Mouse (Mus musculus): ENCODE measurements around the gene Tctex1d4. TPM values are rescaled to one million over a fixed set of nuclear protein-coding genes. Genes with fewer than 3 reads are reported as not detected.

Gene Tctex1d4
- polyA plus RNA-seq, 1 experiment from 2014 or later, result not detected

- peaks cover 10% of the 10 kb centered on the region; the same call in 1 of the 2 replicates for H3K36me3 ChIP-seq (ENCODE audit: control insufficient read depth, insufficient read depth, low read length)
- no peaks in the 10 kb centered on the region for H3K9me3 ChIP-seq (ENCODE audit: control insufficient read depth, low read length)
- no peak overlapping the region for H3K4me2 ChIP-seq (ENCODE audit: low read length)
- peak overlapping the region; percentile 88 to 89 for H3K27ac ChIP-seq (replicated peaks in 1 of 2; ENCODE audit: control insufficient read depth in 1 of 2, insufficient read depth in 1 of 2, low read depth in 2 of 2, low read length in 2 of 2)
- WGBS, result 37% methylated on average over 15 of the region's 15 CpGs
- no peaks in the 10 kb centered on the region for H3K27me3 ChIP-seq (ENCODE audit: control insufficient read depth, insufficient read depth, low read length)
- ATAC-seq (ENCODE audit: insufficient number of reproducible peaks, insufficient read depth, low FRiP score, low read depth), result peak; percentile 79
- H3K4me1 ChIP-seq (ENCODE audit: control insufficient read depth in 2 of 2, insufficient read depth in 2 of 2, low read length in 2 of 2), result peaks cover 14 to 19% of the 10 kb centered on the region in 2 experiments
- H3K4me3 ChIP-seq (ENCODE audit: control insufficient read depth in 1 of 2, insufficient read depth in 1 of 2, low read depth in 1 of 2, low read length in 2 of 2), result no peak overlapping the region
- no peak overlapping the region; the same call in 1 of the 2 replicates for H3K9ac ChIP-seq (ENCODE audit: low read length)
Observed at GRCm38 (mm10) chr4:117125910-117126674, 502 bp upstream of the Tctex1d4 start.

- Histone ChIP-seq H3K9me3 (ENCODE audit: control insufficient read depth, low read length) (no peaks in the 10 kb centered on the region), H3K4me3 (ENCODE audit: control insufficient read depth in 1 of 2, insufficient read depth in 1 of 2, low read depth in 1 of 2, low read length in 2 of 2) (no peak overlapping the region), H3K9ac (ENCODE audit: low read length) (no peak overlapping the region), H3K4me1 (ENCODE audit: control insufficient read depth in 2 of 2, insufficient read depth in 2 of 2, low read length in 2 of 2) (peaks cover 14 to 19% of the 10 kb centered on the region in 2 experiments), H3K27me3 (ENCODE audit: control insufficient read depth, insufficient read depth, low read length) (peaks cover 9% of the 10 kb centered on the region), H3K27ac (replicated peaks in 1 of 2; ENCODE audit: control insufficient read depth in 1 of 2, insufficient read depth in 1 of 2, low read depth in 2 of 2, low read length in 2 of 2) (no peak overlapping the region), H3K36me3 (ENCODE audit: control insufficient read depth, insufficient read depth, low read length) (peaks cover 10% of the 10 kb centered on the region; the same call in 1 of the 2 replicates), H3K4me2 (ENCODE audit: low read length) (no peak overlapping the region)
- 84% methylated on average over 33 of the region's 33 CpGs for WGBS
- ATAC-seq (ENCODE audit: insufficient number of reproducible peaks, insufficient read depth, low FRiP score, low read depth), result no peak
Observed at GRCm38 (mm10) chr4:117127991-117128686, 1.5 kb downstream of the Tctex1d4 start.

- ATAC-seq (ENCODE audit: insufficient number of reproducible peaks, insufficient read depth, low FRiP score, low read depth), result no peak
- Histone ChIP-seq H3K4me2 (ENCODE audit: low read length) (no peak overlapping the region), H3K36me3 (ENCODE audit: control insufficient read depth, insufficient read depth, low read length) (peaks cover 10% of the 10 kb centered on the region; the same call in 1 of the 2 replicates), H3K9me3 (ENCODE audit: control insufficient read depth, low read length) (no peaks in the 10 kb centered on the region), H3K27me3 (ENCODE audit: control insufficient read depth, insufficient read depth, low read length) (peaks cover 9% of the 10 kb centered on the region), H3K27ac (replicated peaks in 1 of 2; ENCODE audit: control insufficient read depth in 1 of 2, insufficient read depth in 1 of 2, low read depth in 2 of 2, low read length in 2 of 2) (no peak overlapping the region), H3K4me1 (ENCODE audit: control insufficient read depth in 2 of 2, insufficient read depth in 2 of 2, low read length in 2 of 2) (peaks cover 5% of the 10 kb centered on the region in 2 experiments; a peak in 2 of 4 replicates), H3K4me3 (ENCODE audit: control insufficient read depth in 1 of 2, insufficient read depth in 1 of 2, low read depth in 1 of 2, low read length in 2 of 2) (no peak overlapping the region), H3K9ac (ENCODE audit: low read length) (no peak overlapping the region)
- 68% methylated on average over 6 of the region's 6 CpGs for WGBS
Observed at GRCm38 (mm10) chr4:117130790-117131189, 4.2 kb downstream of the Tctex1d4 start.

DNA sequence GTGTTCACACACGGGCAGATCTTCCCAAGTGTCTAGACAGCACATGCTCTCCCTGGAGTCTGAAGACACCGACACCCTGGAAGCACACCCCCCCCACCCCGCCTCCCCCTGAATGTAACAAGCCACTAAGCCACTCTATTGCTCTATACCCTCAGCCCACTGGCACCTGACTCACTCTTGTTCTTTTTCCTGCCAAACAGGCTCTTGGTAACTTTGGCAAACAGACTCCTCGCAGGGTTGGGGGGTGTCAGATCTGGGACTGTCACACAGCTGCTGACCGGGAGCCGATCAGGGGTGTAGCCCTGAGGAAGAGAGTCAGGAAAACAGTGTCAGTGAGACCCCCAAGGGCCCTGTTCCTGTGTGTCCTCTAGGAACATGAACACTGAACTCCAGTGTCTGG, 4.6 kb downstream of the Tctex1d4 start:
- no peaks in the 10 kb centered on the region for H3K9me3 ChIP-seq (ENCODE audit: control insufficient read depth, low read length)
- no peak overlapping the region for H3K27ac ChIP-seq (replicated peaks in 1 of 2; ENCODE audit: control insufficient read depth in 1 of 2, insufficient read depth in 1 of 2, low read depth in 2 of 2, low read length in 2 of 2)
- no peak overlapping the region for H3K9ac ChIP-seq (ENCODE audit: low read length)
- peaks cover 10% of the 10 kb centered on the region; the same call in 1 of the 2 replicates for H3K36me3 ChIP-seq (ENCODE audit: control insufficient read depth, insufficient read depth, low read length)
- H3K4me2 ChIP-seq (ENCODE audit: low read length), result no peak overlapping the region
- WGBS, result 70% methylated on average over 6 of the region's 6 CpGs
- peaks cover 4 to 5% of the 10 kb centered on the region in 2 experiments; a peak in 2 of 4 replicates for H3K4me1 ChIP-seq (ENCODE audit: control insufficient read depth in 2 of 2, insufficient read depth in 2 of 2, low read length in 2 of 2)
- H3K27me3 ChIP-seq (ENCODE audit: control insufficient read depth, insufficient read depth, low read length), result peaks cover 9% of the 10 kb centered on the region
- ATAC-seq (ENCODE audit: insufficient number of reproducible peaks, insufficient read depth, low FRiP score, low read depth), result no peak
- H3K4me3 ChIP-seq (ENCODE audit: control insufficient read depth in 1 of 2, insufficient read depth in 1 of 2, low read depth in 1 of 2, low read length in 2 of 2), result no peak overlapping the region

DNA sequence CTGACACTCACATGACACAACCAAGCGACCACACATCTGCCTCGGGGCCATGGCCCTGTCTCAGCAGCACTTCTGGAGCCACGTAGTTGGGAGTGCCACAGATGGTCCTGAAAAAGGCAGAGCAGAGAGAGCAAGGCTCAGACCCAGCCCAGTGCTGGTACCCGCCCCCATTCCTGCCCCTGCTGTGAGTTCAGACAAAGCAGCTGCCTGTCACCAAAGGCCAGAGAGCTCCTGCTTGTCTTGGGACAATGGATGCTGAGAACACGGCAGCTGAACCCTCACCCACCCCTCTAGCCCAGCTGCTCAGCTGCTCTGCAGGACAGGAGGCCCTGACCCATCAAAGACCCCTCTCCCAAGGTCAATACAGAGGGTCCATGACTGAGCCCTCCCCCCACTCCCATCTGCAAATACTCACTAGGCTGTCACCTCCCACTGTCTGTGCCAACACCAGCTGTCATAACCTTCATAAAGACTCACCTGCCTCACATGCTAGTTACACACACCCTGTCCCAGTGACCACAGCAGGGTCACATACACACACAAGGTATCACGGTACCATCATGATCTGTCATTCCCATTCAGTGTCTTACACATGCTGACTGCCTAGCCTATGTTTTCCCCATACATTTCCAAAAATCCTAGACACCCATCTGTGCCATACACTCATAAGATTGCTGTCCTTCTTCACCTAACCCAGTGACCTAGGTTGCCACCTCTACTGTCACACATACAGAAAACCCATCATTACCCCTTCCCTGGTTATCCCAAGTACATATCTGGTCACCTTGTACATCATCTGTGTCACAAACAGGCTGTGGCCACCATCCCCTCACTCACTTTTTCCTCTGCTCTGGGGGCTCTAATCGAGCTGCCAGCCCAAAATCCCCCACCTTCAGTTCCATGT, 5.5 kb downstream of the Tctex1d4 start:
- peaks cover 9% of the 10 kb centered on the region for H3K27me3 ChIP-seq (ENCODE audit: control insufficient read depth, insufficient read depth, low read length)
- ATAC-seq (ENCODE audit: insufficient number of reproducible peaks, insufficient read depth, low FRiP score, low read depth), result no peak
- 45% methylated on average over 7 of the region's 7 CpGs for WGBS
- peaks cover 10% of the 10 kb centered on the region; the same call in 1 of the 2 replicates for H3K36me3 ChIP-seq (ENCODE audit: control insufficient read depth, insufficient read depth, low read length)
- peak overlapping the region in 1 of 2 experiments; percentile 78; a peak in 2 of 4 replicates for H3K4me3 ChIP-seq (ENCODE audit: control insufficient read depth in 1 of 2, insufficient read depth in 1 of 2, low read depth in 1 of 2, low read length in 2 of 2)
- H3K4me1 ChIP-seq (ENCODE audit: control insufficient read depth in 2 of 2, insufficient read depth in 2 of 2, low read length in 2 of 2), result peaks cover 0 to 5% of the 10 kb centered on the region in 2 experiments; a peak in 1 of 4 replicates
- peak overlapping the region; percentile 99 for H3K4me2 ChIP-seq (ENCODE audit: low read length)
- no peak overlapping the region for H3K27ac ChIP-seq (replicated peaks in 1 of 2; ENCODE audit: control insufficient read depth in 1 of 2, insufficient read depth in 1 of 2, low read depth in 2 of 2, low read length in 2 of 2)
- no peak overlapping the region for H3K9ac ChIP-seq (ENCODE audit: low read length)
- H3K9me3 ChIP-seq (ENCODE audit: control insufficient read depth, low read length), result no peaks in the 10 kb centered on the region

GRCm38 (mm10) chr4:117132794-117133143, 6.2 kb downstream of the Tctex1d4 start:
- Histone ChIP-seq H3K27ac (replicated peaks in 1 of 2; ENCODE audit: control insufficient read depth in 1 of 2, insufficient read depth in 1 of 2, low read depth in 2 of 2, low read length in 2 of 2) (no peak overlapping the region), H3K9ac (ENCODE audit: low read length) (peak overlapping the region; percentile 84; the same call in 1 of the 2 replicates), H3K9me3 (ENCODE audit: control insufficient read depth, low read length) (no peaks in the 10 kb centered on the region), H3K36me3 (ENCODE audit: control insufficient read depth, insufficient read depth, low read length) (peaks cover 10% of the 10 kb centered on the region; the same call in 1 of the 2 replicates), H3K4me1 (ENCODE audit: control insufficient read depth in 2 of 2, insufficient read depth in 2 of 2, low read length in 2 of 2) (peaks cover 0 to 5% of the 10 kb centered on the region in 2 experiments; a peak in 1 of 4 replicates), H3K27me3 (ENCODE audit: control insufficient read depth, insufficient read depth, low read length) (peaks cover 9% of the 10 kb centered on the region), H3K4me2 (ENCODE audit: low read length) (peak overlapping the region; percentile 99), H3K4me3 (ENCODE audit: control insufficient read depth in 1 of 2, insufficient read depth in 1 of 2, low read depth in 1 of 2, low read length in 2 of 2) (peak overlapping the region in 1 of 2 experiments; percentile 78; a peak in 2 of 4 replicates)
- 22% methylated on average over 11 of the region's 11 CpGs for WGBS
- no peak for ATAC-seq (ENCODE audit: insufficient number of reproducible peaks, insufficient read depth, low FRiP score, low read depth)

DNA sequence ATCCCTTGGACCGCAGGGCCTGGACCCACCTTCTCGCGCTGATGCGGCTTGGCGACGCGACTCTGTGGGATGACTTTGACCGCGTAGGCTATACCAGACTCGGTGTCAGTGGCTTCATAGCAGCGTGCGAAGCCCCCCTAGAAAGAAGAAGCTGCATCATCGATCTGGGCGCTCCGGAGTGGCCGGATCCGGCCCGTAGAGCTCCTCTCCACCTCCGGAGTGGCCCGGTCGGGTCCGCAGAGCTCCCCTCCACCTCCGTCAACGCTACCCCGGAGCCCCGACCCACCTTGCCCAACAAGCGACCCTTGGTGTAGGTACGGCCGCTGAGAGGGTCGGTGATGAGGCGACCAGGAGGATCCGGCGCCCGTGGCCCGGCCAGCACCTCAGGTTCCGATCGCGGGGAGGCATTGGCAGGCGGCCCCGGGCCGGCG, 6.8 kb downstream of the Tctex1d4 start:
- peak overlapping the region; percentile 84 for H3K9ac ChIP-seq (ENCODE audit: low read length)
- ATAC-seq (ENCODE audit: insufficient number of reproducible peaks, insufficient read depth, low FRiP score, low read depth), result peak; percentile 25; the same call in 1 of the 2 replicates
- peaks cover 8% of the 10 kb centered on the region; the same call in 1 of the 2 replicates for H3K36me3 ChIP-seq (ENCODE audit: control insufficient read depth, insufficient read depth, low read length)
- H3K4me3 ChIP-seq (ENCODE audit: control insufficient read depth in 1 of 2, insufficient read depth in 1 of 2, low read depth in 1 of 2, low read length in 2 of 2), result peak overlapping the region; percentile 68 to 78
- H3K27me3 ChIP-seq (ENCODE audit: control insufficient read depth, insufficient read depth, low read length), result peaks cover 9% of the 10 kb centered on the region
- no peak overlapping the region for H3K27ac ChIP-seq (replicated peaks in 1 of 2; ENCODE audit: control insufficient read depth in 1 of 2, insufficient read depth in 1 of 2, low read depth in 2 of 2, low read length in 2 of 2)
- under 1% methylated on average over 42 of the region's 42 CpGs for WGBS
- H3K9me3 ChIP-seq (ENCODE audit: control insufficient read depth, low read length), result no peaks in the 10 kb centered on the region
- peak overlapping the region; percentile 99 for H3K4me2 ChIP-seq (ENCODE audit: low read length)
- peaks cover 0 to 5% of the 10 kb centered on the region in 2 experiments; a peak in 1 of 4 replicates for H3K4me1 ChIP-seq (ENCODE audit: control insufficient read depth in 2 of 2, insufficient read depth in 2 of 2, low read length in 2 of 2)

Measured in heart, embryonic 14.5 days (tissue).